Mouse (Mus musculus): ENCODE measurements around the gene Zfp626. TPM values are rescaled to one million over a fixed set of nuclear protein-coding genes. Genes with fewer than 3 reads are reported as not detected.
A peak's percentile ranks its signal among the peaks of the same experiment; 100 is the strongest.

Zfp626 gene
- polyA plus RNA-seq, 1 experiment from 2014 or later = 2.9 TPM

- ATAC-seq (ENCODE audit: insufficient number of reproducible peaks, insufficient read depth, low FRiP score, low TSS enrichment, low read depth) = no peak
- Histone ChIP-seq H3K4me2 (no peak overlapping the region), H3K27ac (no peak overlapping the region), H3K36me3 (peaks cover 68% of the 10 kb centered on the region), H3K9me3 (no peaks in the 10 kb centered on the region), H3K27me3 (no peaks in the 10 kb centered on the region), H3K4me1 (replicated peaks) (no peaks in the 10 kb centered on the region), H3K4me3 (replicated peaks) (no peak overlapping the region), H3K9ac (replicated peaks) (no peak overlapping the region)
- 91% methylated on average over 7 of the region's 7 CpGs for WGBS
Observed at GRCm38 (mm10) chr7:27818526-27819110, 11.6 kb downstream of the Zfp626 start.

GRCm38 (mm10) chr7:27822611-27823010 lies 15.6 kb downstream of the Zfp626 start:
- H3K4me1 ChIP-seq (replicated peaks) = no peaks in the 10 kb centered on the region
- H3K9me3 ChIP-seq = peaks cover 16% of the 10 kb centered on the region
- ATAC-seq (ENCODE audit: insufficient number of reproducible peaks, insufficient read depth, low FRiP score, low TSS enrichment, low read depth) = no peak
- no peaks in the 10 kb centered on the region for H3K27me3 ChIP-seq
- no peak overlapping the region for H3K27ac ChIP-seq
- H3K9ac ChIP-seq (replicated peaks) = no peak overlapping the region
- H3K4me3 ChIP-seq (replicated peaks) = no peak overlapping the region
- H3K36me3 ChIP-seq = peaks cover 43% of the 10 kb centered on the region
- no peak overlapping the region for H3K4me2 ChIP-seq

- Histone ChIP-seq H3K36me3 (no peaks in the 10 kb centered on the region), H3K4me3 (replicated peaks) (no peak overlapping the region), H3K9me3 (no peaks in the 10 kb centered on the region), H3K27me3 (no peaks in the 10 kb centered on the region), H3K4me2 (no peak overlapping the region), H3K27ac (no peak overlapping the region), H3K4me1 (replicated peaks) (peaks cover 3% of the 10 kb centered on the region), H3K9ac (replicated peaks) (no peak overlapping the region)
- WGBS = 80% methylated on average over 2 of the region's 2 CpGs
- ATAC-seq (ENCODE audit: insufficient number of reproducible peaks, insufficient read depth, low FRiP score, low TSS enrichment, low read depth) = no peak
Observed at GRCm38 (mm10) chr7:27834131-27834530, 27.1 kb downstream of the Zfp626 start.

- Histone ChIP-seq H3K36me3 (no peaks in the 10 kb centered on the region), H3K9me3 (no peaks in the 10 kb centered on the region), H3K4me2 (peak overlapping the region; percentile 62), H3K27me3 (no peaks in the 10 kb centered on the region), H3K27ac (peak overlapping the region; percentile 82), H3K9ac (replicated peaks) (peak overlapping the region; percentile 64), H3K4me1 (replicated peaks) (peaks cover 5% of the 10 kb centered on the region), H3K4me3 (replicated peaks) (peak overlapping the region; percentile 57)
- 34% methylated on average over 6 of the region's 6 CpGs for WGBS
- ATAC-seq (ENCODE audit: insufficient number of reproducible peaks, insufficient read depth, low FRiP score, low TSS enrichment, low read depth) = no peak
Observed at GRCm38 (mm10) chr7:27837896-27838295, 30.9 kb downstream of the Zfp626 start.

GRCm38 (mm10) chr7:27838323-27839249 lies 31.6 kb downstream of the Zfp626 start, which contains the start of gene Zfp59:
Gene Zfp59, plus strand, starts transcription at chr7:27838607.
- Histone ChIP-seq H3K4me2 (peak within 1 kb of the TSS; percentile 62), H3K9ac (replicated peaks) (peak within 1 kb of the TSS; percentile 64), H3K36me3 (0 out of 2 replicates have a peak, but pooled peaks cover under 1% of the 10 kb centered on the region), H3K27ac (peak within 1 kb of the TSS; percentile 82), H3K4me1 (replicated peaks) (peaks cover 5% of the 10 kb centered on the region), H3K4me3 (replicated peaks) (peak within 1 kb of the TSS; percentile 57), H3K9me3 (no peaks in the 10 kb centered on the region), H3K27me3 (no peaks in the 10 kb centered on the region)
- 3% methylated on average over 34 of the region's 34 CpGs for WGBS
- peak; percentile 90 for ATAC-seq (ENCODE audit: insufficient number of reproducible peaks, insufficient read depth, low FRiP score, low TSS enrichment, low read depth)

GRCm38 (mm10) chr7:27839596-27839995 lies 32.6 kb downstream of the Zfp626 start:
- Histone ChIP-seq H3K9me3 (no peaks in the 10 kb centered on the region), H3K4me3 (replicated peaks) (peak overlapping the region; percentile 57; the same call in 1 of the 2 replicates), H3K4me1 (replicated peaks) (peaks cover 5% of the 10 kb centered on the region), H3K27ac (no peak overlapping the region), H3K4me2 (peak overlapping the region; percentile 62), H3K9ac (replicated peaks) (no peak overlapping the region), H3K36me3 (peaks cover 6% of the 10 kb centered on the region), H3K27me3 (no peaks in the 10 kb centered on the region)
- 94% methylated on average over 7 of the region's 7 CpGs for WGBS
- no peak for ATAC-seq (ENCODE audit: insufficient number of reproducible peaks, insufficient read depth, low FRiP score, low TSS enrichment, low read depth)

GRCm38 (mm10) chr7:27840104-27840503 lies 33.1 kb downstream of the Zfp626 start:
- H3K36me3 ChIP-seq = peaks cover 11% of the 10 kb centered on the region
- no peak overlapping the region for H3K27ac ChIP-seq
- WGBS = 90% methylated on average over 6 of the region's 6 CpGs
- no peaks in the 10 kb centered on the region for H3K9me3 ChIP-seq
- no peak overlapping the region for H3K9ac ChIP-seq (replicated peaks)
- H3K27me3 ChIP-seq = no peaks in the 10 kb centered on the region
- peaks cover 5% of the 10 kb centered on the region for H3K4me1 ChIP-seq (replicated peaks)
- no peak for ATAC-seq (ENCODE audit: insufficient number of reproducible peaks, insufficient read depth, low FRiP score, low TSS enrichment, low read depth)
- H3K4me2 ChIP-seq = no peak overlapping the region
- no peak overlapping the region for H3K4me3 ChIP-seq (replicated peaks)

GRCm38 (mm10) chr7:27857227-27857626 lies 50.2 kb downstream of the Zfp626 start, which contains the start of gene Zfp607a:
Gene Zfp607a, plus strand, starts transcription at chr7:27857527.
- WGBS = 92% methylated on average over 1 of the region's 1 CpGs
- Histone ChIP-seq H3K4me2 (no peak within 1 kb of the TSS), H3K4me1 (replicated peaks) (peaks cover 7% of the 10 kb centered on the region; the same call in 1 of the 2 replicates), H3K27me3 (no peaks in the 10 kb centered on the region), H3K9ac (replicated peaks) (no peak within 1 kb of the TSS), H3K27ac (no peak within 1 kb of the TSS), H3K36me3 (peaks cover 23% of the 10 kb centered on the region), H3K4me3 (replicated peaks) (no peak within 1 kb of the TSS), H3K9me3 (peaks cover 5% of the 10 kb centered on the region; the same call in 1 of the 2 replicates)
- ATAC-seq (ENCODE audit: insufficient number of reproducible peaks, insufficient read depth, low FRiP score, low TSS enrichment, low read depth) = no peak

GRCm38 (mm10) chr7:27859301-27860251 lies 52.6 kb downstream of the Zfp626 start:
- WGBS = 30% methylated on average over 10 of the region's 10 CpGs
- 0 out of 2 replicates have a peak, but pooled peaks have one; percentile 8 for ATAC-seq (ENCODE audit: insufficient number of reproducible peaks, insufficient read depth, low FRiP score, low TSS enrichment, low read depth)

GRCm38 (mm10) chr7:27860396-27861235 lies 53.6 kb downstream of the Zfp626 start:
- Histone ChIP-seq H3K4me1 (replicated peaks) (peaks cover 7% of the 10 kb centered on the region; the same call in 1 of the 2 replicates), H3K27ac (peak overlapping the region; percentile 73), H3K4me3 (replicated peaks) (peak overlapping the region; percentile 60), H3K36me3 (peaks cover 24% of the 10 kb centered on the region), H3K9ac (replicated peaks) (peak overlapping the region; percentile 76), H3K27me3 (no peaks in the 10 kb centered on the region), H3K9me3 (peaks cover 5% of the 10 kb centered on the region; the same call in 1 of the 2 replicates), H3K4me2 (peak overlapping the region; percentile 80)
- ATAC-seq (ENCODE audit: insufficient number of reproducible peaks, insufficient read depth, low FRiP score, low TSS enrichment, low read depth) = peak; percentile 84
- WGBS = under 1% methylated on average over 22 of the region's 22 CpGs

More at GRCm38 (mm10) chr7:27859301-27860251, 52.6 kb downstream of the Zfp626 start:
- peaks cover 5% of the 10 kb centered on the region; the same call in 1 of the 2 replicates for H3K9me3 ChIP-seq
- no peaks in the 10 kb centered on the region for H3K27me3 ChIP-seq
- peak overlapping the region; percentile 76 for H3K9ac ChIP-seq (replicated peaks)
- H3K4me3 ChIP-seq (replicated peaks) = peak overlapping the region; percentile 60
- H3K4me2 ChIP-seq = peak overlapping the region; percentile 80
- H3K27ac ChIP-seq = peak overlapping the region; percentile 73; the same call in 1 of the 2 replicates
- H3K4me1 ChIP-seq (replicated peaks) = peaks cover 7% of the 10 kb centered on the region; the same call in 1 of the 2 replicates
- peaks cover 19% of the 10 kb centered on the region for H3K36me3 ChIP-seq

Measured in limb, embryonic 12.5 days (tissue).